Mouse (Mus musculus) testis, postnatal 10 days (tissue): Measurements from ENCODE around the gene Nppb.

Experiments
- DNase-seq: peaks from one replicate; pipeline ENCODE4 v3.0.0; 2021; ENCODE audit warnings: low spot score

The Nppb gene

GRCm38 (mm10) chr4:147985205-147986132 lies at the start of gene Nppb:
Nppb (plus strand) TSS chr4:147985788.
- DNase-seq, result peak; percentile 79

- DNase-seq, result no peak
These were observed 49.7 kb upstream of the Nppb start for GRCm38 (mm10) chr4:147935904-147936303.

GRCm38 (mm10) chr4:147936331-147936954 lies 49.1 kb upstream of the Nppb start, which contains the start of gene Plod1:
Plod1 (minus strand) TSS chr4:147936767.
- DNase-seq, result peak; percentile 90

GRCm38 (mm10) chr4:147937021-147937420 lies 48.6 kb upstream of the Nppb start:
- no peak for DNase-seq

- DNase-seq, result no peak
These were observed 48.1 kb upstream of the Nppb start for GRCm38 (mm10) chr4:147937486-147937885.

- DNase-seq, result no peak
These were observed 47.2 kb upstream of the Nppb start for GRCm38 (mm10) chr4:147938148-147939096.

GRCm38 (mm10) chr4:147940111-147940510 lies 45.5 kb upstream of the Nppb start:
- no peak for DNase-seq

- peak; percentile 93 for DNase-seq
These were observed 45.0 kb upstream of the Nppb start, which contains the start of gene 2510039O18Rik for GRCm38 (mm10) chr4:147940576-147941044. 2510039O18Rik (plus strand) TSS chr4:147940895.

GRCm38 (mm10) chr4:147941045-147942020 lies 44.3 kb upstream of the Nppb start:
- DNase-seq, result peak; percentile 63

GRCm38 (mm10) chr4:147943005-147943404 lies 42.6 kb upstream of the Nppb start:
- DNase-seq, result no peak

- DNase-seq, result no peak
These were observed 38.1 kb upstream of the Nppb start for GRCm38 (mm10) chr4:147947511-147947910.

- DNase-seq, result no peak
These were observed 32.0 kb upstream of the Nppb start for GRCm38 (mm10) chr4:147953590-147953989.

GRCm38 (mm10) chr4:147957141-147957540 lies 28.4 kb upstream of the Nppb start:
- DNase-seq, result no peak

GRCm38 (mm10) chr4:147959881-147960831 lies 25.4 kb upstream of the Nppb start:
- DNase-seq, result peak; percentile 76

- no peak for DNase-seq
These were observed 22.8 kb upstream of the Nppb start for GRCm38 (mm10) chr4:147962781-147963180.

- DNase-seq, result no peak
These were observed 22.0 kb upstream of the Nppb start for GRCm38 (mm10) chr4:147963623-147964022.

- no peak for DNase-seq
These were observed 19.9 kb upstream of the Nppb start for GRCm38 (mm10) chr4:147965712-147966111.

GRCm38 (mm10) chr4:147968816-147969215 lies 16.8 kb upstream of the Nppb start:
- DNase-seq, result no peak

- no peak for DNase-seq
These were observed 16.3 kb upstream of the Nppb start for GRCm38 (mm10) chr4:147969337-147969736.
